Mouse (Mus musculus) lung, adult 2 months (tissue): Measurements from ENCODE around the gene Slc39a7. TPM values are rescaled to one million over a fixed set of nuclear protein-coding genes. Genes with fewer than 3 reads are reported as not detected.

Source experiments
- DNase-seq: peaks from one replicate; pipeline ENCODE4 v3.0.0; 2022
- H3K4me1 ChIP-seq: fragments of 200-500 bp; 2 replicates; pipeline ENCODE4 v1.6.1; 2011; ENCODE audit warnings: low read length; ENCODE audit not compliant: control insufficient read depth, insufficient read depth
- H3K4me3 ChIP-seq: fragments of 200-500 bp; replicated peaks from 2 replicates; pipeline ENCODE3; 2011; ENCODE audit warnings: low read depth, mild to moderate bottlenecking, control low read depth, low read length; ENCODE audit errors: extremely low read depth
- CTCF ChIP-seq: fragments of 200-500 bp; IDR thresholded peaks from 2 replicates; pipeline ENCODE4 v1.5.1; 2011; ENCODE audit warnings: mild to moderate bottlenecking, low read length, control low read depth; ENCODE audit not compliant: insufficient read depth
- POLR2A ChIP-seq: fragments of 200-500 bp; IDR thresholded peaks from 2 replicates; pipeline ENCODE4 v1.6.1; 2011; ENCODE audit warnings: low read depth, mild to moderate bottlenecking, control low read depth, low read length, borderline replicate concordance; ENCODE audit errors: extremely low read depth
- WGBS: fragments of 180-500 bp; shearing (Covaris S2); methylation state at CpG from one replicate; pipeline ENCODE4 v1.1.7; 2018; 5-methylcytosine and 5-hydroxymethylcytosine counted together
- polyA plus RNA-seq: library from polyadenylated mRNA; depleted of rRNA; stranded (reverse); fragments of >200 nt; gene quantifications from 2 replicates; pipeline ENCODE4 v1.2.3, GENCODE M21; 2012; rRNA removed

The Slc39a7 gene
- 161 and 183 TPM in 2 replicates for polyA plus RNA-seq

DNA sequence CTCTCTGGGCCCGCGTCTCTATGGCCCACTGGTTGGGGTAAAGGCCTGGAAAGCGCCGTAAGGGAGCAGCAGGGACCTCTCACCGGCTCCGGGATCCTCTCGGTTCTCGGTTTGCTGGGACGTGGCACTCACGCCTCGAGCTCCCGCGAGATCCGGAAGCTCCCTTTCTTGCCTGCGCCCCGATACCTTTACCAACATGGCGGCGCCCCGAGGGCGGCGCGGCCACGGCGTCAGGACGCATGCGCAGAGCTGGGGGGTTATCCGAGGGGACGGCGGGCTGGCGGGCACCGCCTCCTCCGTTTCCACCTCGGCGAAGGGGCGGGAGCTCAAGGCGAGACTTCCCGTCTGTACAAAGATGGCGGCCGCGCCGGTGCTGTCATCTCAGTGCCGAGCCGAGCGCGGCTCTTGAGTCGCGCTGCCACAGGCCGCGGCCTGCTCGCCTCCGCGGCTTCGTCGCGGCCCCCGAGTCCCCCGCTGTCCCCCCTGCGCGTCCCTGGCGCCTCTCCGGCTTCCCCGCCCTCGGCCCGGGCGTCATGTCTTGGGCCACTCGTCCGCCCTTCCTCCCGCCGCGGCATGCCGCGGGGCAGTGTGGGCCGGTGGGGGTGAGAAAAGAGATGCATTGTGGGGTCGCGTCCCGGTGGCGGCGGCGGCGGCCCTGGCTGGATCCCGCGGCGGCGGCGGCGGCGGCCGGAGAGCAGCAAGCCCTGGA lies at the start of gene Slc39a7, which contains the start of gene Rxrb:
Gene Slc39a7, minus strand, starts transcription at position 218 of the 709 bp plus-strand sequence.
Gene Rxrb, plus strand, starts transcription at position 348 of the 709 bp plus-strand sequence.
- TF ChIP-seq POLR2A (peak; percentile 67), CTCF (no peak)
- Histone ChIP-seq H3K4me1 (peaks cover 19% of the 10 kb centered on the region), H3K4me3 (peak within 1 kb of the TSS; percentile 97)
- under 1% methylated on average over 85 of the region's 88 CpGs for WGBS
- DNase-seq: peak; percentile 97

DNA sequence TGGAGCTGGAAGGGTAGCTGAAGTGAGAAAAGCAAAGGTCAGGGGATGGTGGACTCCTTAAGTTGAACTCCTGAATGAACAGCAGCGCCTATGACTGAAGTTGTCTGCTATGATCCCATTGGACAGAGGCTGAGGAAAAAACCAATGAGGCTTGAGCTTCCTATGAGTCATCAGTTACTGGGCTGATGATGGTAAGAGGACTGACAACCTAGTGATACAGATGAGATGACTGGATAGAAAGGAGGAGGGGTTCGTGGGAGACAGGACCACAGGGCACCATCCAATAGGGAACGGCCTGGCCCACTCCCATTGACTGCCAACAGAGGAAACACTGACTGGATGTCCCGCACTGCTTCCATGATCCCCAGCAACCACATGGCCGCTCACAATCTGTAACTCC lies 48.1 kb upstream of the Slc39a7 start:
- peak; percentile 17 for DNase-seq
- 25% methylated on average over 5 of the region's 5 CpGs for WGBS
- Histone ChIP-seq H3K4me3 (no peak overlapping the region), H3K4me1 (no peaks in the 10 kb centered on the region)
- TF ChIP-seq POLR2A (no peak), CTCF (no peak)

DNA sequence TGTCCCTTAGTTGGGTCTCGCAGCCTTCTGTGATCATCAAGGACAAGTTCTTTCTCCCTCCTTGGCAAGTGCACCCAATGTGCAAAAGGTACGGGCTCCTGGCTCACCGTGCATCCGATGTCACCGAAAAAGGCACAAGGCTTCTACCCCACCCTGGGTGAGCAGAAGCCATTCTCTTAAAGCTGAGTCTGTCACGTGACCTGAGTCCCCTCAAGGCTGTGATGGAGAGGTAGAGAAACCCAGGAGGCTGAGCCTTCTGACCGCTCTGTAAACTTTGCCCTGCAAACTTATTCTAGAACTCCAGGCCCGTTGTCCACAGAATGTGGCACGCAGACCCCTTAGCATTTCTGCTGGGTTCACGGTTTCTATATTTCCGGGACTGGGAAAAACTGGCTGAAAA lies 47.5 kb upstream of the Slc39a7 start:
- no peaks in the 10 kb centered on the region for H3K4me1 ChIP-seq
- WGBS: 84% methylated on average over 11 of the region's 11 CpGs
- TF ChIP-seq CTCF: no peak
- no peak for TF ChIP-seq POLR2A
- no peak for DNase-seq
- H3K4me3 ChIP-seq: no peak overlapping the region

DNA sequence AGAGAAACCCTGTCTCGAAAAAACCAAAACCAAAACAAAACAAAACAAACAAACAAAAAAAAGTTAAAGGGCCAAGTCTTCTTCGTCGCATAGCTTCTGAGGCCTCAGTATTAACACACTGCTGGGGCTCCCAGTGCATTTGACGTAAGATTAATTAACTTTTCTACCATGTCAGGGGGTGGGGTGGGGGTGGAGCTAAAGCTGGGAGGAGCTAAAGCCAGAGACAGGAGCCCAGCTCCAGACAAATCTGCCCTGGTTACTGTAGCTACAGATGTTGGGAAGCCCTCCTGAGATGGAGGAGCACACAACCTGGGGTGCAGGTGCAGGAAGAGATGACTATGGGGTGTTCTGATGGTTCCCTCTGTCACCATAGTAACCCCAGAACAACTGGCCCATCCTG lies 46.7 kb upstream of the Slc39a7 start:
- WGBS: 41% methylated on average over 4 of the region's 4 CpGs

DNA sequence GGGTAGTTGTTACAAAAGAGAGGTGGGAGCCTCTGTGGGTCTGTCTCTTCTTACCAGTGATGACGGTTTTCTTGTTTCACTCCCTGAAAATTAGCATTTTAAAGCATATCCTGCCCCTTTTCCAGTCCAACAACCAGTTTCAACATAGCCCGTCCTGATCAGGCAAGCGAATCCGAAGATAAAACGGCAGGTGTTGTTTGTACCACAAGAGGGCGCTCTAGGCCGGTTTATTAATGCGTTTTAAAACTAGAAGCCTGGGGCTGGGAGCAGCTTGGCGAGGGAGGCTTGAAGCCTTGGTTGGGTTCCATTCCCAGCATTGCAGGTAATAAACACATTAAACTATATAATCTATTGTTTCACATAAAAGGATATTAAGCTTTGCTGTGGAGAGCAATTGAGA lies 46.1 kb upstream of the Slc39a7 start:
- 1% methylated on average over 9 of the region's 9 CpGs for WGBS
- Histone ChIP-seq H3K4me3 (no peak overlapping the region), H3K4me1 (no peaks in the 10 kb centered on the region)
- TF ChIP-seq POLR2A (no peak), CTCF (peak; percentile 52)
- DNase-seq: peak; percentile 53

More for the DNA sequence above, 46.7 kb upstream of the Slc39a7 start:
- Histone ChIP-seq H3K4me3 (no peak overlapping the region), H3K4me1 (no peaks in the 10 kb centered on the region)
- no peak for DNase-seq
- no peak for TF ChIP-seq CTCF
- TF ChIP-seq POLR2A: no peak

DNA sequence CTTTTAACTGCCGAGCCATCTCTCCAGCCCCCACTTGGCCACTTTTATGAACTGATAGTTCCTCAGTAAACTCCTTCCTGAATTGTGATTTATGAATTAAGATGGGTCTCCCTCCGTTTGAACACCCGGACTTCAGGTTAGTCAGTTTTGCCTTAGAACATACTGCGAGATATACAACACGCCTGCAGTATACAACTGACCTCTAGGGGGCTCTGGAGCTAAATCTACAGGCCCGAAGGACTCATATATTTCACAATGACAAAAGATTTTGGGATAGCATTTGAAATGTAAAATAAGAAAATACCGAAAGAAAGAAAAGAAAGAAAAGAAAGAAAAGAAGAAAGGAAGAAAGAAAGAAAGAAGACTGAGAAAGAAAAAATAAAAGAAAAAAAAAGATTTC lies 43.8 kb upstream of the Slc39a7 start:
- no peak for TF ChIP-seq POLR2A
- no peak for TF ChIP-seq CTCF
- WGBS: 27% methylated on average over 7 of the region's 7 CpGs
- H3K4me3 ChIP-seq: no peak overlapping the region
- H3K4me1 ChIP-seq: no peaks in the 10 kb centered on the region
- peak; percentile 72 for DNase-seq

DNA sequence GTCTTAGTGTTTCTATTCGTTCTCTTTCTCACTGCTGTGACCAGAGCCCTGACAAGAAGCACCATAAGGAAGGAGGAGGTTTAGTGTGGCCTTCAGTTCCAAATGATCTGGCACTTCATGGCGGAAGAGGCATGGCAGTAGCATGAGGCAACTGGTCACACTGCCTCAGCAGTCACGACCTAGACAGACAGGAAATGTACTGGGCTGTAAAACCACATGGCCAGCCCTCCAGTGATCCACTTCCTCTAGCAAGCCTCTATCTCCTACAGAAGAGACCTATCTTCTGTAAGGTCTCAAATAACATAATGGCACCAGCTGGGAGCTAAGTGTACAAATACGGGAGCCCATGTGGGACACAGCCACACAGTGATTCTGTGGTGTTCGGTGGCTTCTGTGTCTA lies 40.6 kb upstream of the Slc39a7 start:
- TF ChIP-seq POLR2A (no peak), CTCF (no peak)
- no peak overlapping the region for H3K4me3 ChIP-seq
- no peak for DNase-seq
- 60% methylated on average over 5 of the region's 5 CpGs for WGBS
- H3K4me1 ChIP-seq: no peaks in the 10 kb centered on the region

DNA sequence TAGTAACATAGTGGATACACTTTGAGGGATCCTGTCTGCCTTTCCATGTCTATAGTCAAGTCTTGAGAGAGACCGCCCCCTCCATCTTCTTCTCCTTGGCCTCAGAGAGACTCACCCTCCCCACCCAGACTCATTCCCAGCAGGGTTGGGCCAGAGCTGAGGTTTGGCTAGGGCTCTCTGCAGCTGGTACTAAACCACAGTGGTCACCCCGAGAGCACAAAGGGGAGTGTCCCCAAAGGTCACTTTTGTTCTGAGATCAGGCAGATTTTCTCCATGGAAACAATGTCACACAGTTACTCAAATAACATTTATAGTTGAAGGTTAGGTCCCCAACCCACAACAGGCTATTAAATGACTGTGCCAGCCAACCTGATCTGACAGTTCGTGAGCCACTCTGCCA lies 37.4 kb upstream of the Slc39a7 start:
- no peak overlapping the region for H3K4me3 ChIP-seq
- no peaks in the 10 kb centered on the region for H3K4me1 ChIP-seq
- WGBS: 37% methylated on average over 3 of the region's 3 CpGs
- TF ChIP-seq CTCF: no peak
- TF ChIP-seq POLR2A: no peak
- DNase-seq: no peak

DNA sequence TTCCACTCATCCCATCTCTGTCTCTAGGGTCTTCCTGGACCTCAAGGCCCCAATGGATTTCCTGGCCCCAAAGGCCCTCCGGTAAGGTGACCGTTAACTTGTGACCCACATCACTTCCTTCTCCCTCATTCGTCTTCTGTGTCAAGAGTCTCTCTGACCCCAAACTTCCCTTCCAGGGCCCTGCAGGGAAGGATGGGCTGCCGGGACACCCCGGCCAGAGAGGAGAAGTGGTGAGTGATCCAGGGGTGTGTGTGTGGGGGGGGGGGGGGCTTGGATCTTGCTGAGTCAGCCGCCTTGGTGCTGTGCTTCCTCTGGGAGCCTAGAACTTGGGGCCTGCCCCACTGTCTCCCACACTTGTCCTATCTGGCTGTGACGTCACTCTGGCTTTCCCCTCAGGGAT lies 25.7 kb upstream of the Slc39a7 start:
- no peak for TF ChIP-seq CTCF
- no peak for TF ChIP-seq POLR2A
- no peak for DNase-seq
- WGBS: 49% methylated on average over 7 of the region's 7 CpGs

DNA sequence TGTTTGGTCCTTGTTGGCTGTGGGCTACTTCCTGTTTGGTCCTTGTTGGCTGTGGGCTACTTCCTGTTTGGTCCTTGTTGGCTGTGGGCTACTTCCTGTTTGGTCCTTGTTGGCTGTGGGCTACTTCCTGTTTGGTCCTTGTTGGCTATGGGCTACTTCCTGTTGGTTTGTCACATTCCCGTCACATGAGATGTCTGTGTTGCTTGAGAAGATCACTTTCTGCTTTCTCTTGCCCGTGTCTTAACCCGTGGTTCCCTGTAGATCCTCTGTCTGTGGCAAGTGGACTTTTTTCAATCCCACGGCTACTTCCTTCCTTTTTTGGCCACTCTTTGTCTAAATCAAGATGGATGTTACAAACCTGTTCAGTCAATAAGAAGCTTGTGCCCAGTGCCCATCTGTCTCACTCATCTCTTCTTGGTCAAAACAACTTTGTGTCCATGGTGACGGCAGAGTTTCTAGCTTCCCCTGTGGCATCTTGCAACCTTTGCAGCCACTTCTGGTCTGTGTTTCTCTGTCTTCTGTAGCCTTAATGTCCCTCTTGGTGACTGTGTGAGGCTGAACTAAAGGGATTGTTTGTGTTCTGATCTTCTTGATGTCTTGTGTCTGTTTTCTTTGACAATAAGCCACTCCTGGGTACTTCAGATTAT lies 16.0 kb upstream of the Slc39a7 start:
- TF ChIP-seq POLR2A (no peak), CTCF (no peak)
- no peak for DNase-seq
- 86% methylated on average over 5 of the region's 5 CpGs for WGBS
- Histone ChIP-seq H3K4me1 (no peaks in the 10 kb centered on the region), H3K4me3 (no peak overlapping the region)

More for the DNA sequence above, 25.7 kb upstream of the Slc39a7 start:
- Histone ChIP-seq H3K4me3 (no peak overlapping the region), H3K4me1 (no peaks in the 10 kb centered on the region)
